Mouse (Mus musculus) G1E-ER4 (cell line): ENCODE results near the gene Nacc1. TPM values are rescaled to one million over a fixed set of nuclear protein-coding genes. Genes with fewer than 3 reads are reported as not detected.

Experiments
- GATA1 ChIP-seq: IDR thresholded peaks from one replicate; pipeline ENCODE4 v1.8.0; 2012; ENCODE audit warnings: low read length, inconsistent platforms
- polyA plus RNA-seq: library from polyadenylated mRNA; stranded (reverse); fragments of >175 nt; gene quantifications from 2 replicates; pipeline ENCODE4 v1.2.3, GENCODE M21; 2012

Nacc1 gene
- polyA plus RNA-seq: 187 and 191 TPM in 2 replicates

- no peak for TF ChIP-seq GATA1
Measured at GRCm38 (mm10) chr8:84687705-84688100, at the start of gene Nacc1. Gene Nacc1 (minus strand): TSS chr8:84687862.

DNA sequence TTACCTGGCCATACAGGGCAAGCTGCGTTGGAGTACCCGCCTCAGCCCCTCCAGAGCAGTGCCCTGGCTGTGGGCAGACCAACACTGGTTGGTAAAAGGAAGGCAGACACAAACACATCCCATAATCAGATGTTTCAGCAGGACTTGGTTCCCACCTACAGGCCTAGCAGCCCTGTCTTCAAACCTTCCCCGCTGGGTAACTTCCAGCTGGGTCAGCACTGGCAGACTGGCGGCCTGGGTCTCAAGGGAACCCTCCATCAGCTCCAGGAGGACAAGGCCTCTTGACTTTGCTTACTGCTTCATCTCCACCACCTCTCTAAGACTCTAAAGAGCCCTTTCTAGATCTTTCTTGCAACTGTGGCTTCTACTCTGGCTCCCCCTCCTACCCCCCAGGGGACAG lies 48.9 kb upstream of the Nacc1 start:
- no peak for TF ChIP-seq GATA1

- TF ChIP-seq GATA1: no peak
Measured at GRCm38 (mm10) chr8:84735597-84735996, 47.9 kb upstream of the Nacc1 start.

GRCm38 (mm10) chr8:84734680-84735079 lies 47.0 kb upstream of the Nacc1 start:
- TF ChIP-seq GATA1: no peak

- TF ChIP-seq GATA1: no peak
Measured at GRCm38 (mm10) chr8:84733959-84734358, 46.3 kb upstream of the Nacc1 start.

- no peak for TF ChIP-seq GATA1
Measured at GRCm38 (mm10) chr8:84732996-84733395, 45.3 kb upstream of the Nacc1 start.

- no peak for TF ChIP-seq GATA1
Measured at GRCm38 (mm10) chr8:84732545-84732944, 44.9 kb upstream of the Nacc1 start.

DNA sequence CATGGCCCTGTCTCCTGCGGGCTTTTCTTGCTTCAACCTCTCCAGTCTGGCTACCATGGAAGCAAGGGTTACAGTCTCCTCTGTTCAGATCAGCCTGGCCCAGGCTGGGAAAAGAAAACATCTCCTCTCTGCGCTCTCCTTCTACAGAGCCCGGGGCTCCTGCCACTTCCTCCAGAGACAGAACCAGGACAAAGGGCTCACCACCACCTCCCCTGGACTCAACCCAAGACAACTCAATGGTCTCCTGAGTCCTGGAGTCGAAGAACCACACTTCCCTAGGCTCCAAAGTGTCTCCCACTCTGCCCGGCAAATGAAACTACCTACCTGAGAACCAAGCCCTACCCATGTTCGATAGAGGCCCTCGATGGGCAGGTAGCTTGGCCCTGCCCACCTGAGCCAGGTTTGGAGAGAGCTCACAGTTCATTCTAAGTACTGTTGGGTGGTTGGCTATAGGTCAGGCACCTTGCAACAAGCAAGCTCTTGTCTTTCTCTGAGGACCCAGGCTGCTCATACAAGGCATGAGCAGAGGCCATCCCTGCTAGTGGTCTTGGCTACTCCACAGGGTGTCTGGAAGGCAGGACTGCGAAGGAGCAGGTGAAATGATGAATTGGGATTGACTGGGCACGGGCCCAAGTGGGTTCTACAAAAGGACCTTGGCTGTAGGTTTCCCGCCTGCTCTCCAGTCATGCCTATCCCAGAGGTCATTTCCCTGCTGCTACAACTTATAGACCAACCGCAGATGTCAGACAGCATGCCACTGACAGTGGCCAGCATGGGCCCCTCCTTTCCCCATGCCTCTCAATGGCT lies 43.9 kb upstream of the Nacc1 start:
- no peak for TF ChIP-seq GATA1

- peak; percentile 92 for TF ChIP-seq GATA1
Measured at GRCm38 (mm10) chr8:84730541-84731370, 43.1 kb upstream of the Nacc1 start.

DNA sequence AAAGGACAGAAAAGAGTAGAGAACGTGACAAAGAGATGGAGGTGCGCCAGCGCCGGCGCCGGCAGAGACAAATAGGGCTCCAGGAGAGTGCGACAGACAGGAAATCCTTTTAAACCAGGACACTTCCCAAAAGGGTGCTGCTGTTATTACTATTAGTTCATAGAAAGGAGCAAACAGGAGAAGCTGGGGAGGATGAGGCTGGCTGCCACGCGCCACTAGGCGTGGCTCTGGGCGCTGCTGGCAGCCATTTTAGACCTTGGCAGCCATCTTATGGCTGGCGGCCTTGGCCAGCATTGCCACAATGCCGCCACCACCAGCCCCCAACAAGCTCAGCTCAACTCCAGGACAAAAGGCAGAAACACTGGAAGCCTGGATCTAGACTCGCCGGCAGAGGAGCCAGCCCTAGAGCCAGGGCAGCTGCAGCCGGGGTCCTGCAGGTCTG lies 42.3 kb upstream of the Nacc1 start:
- TF ChIP-seq GATA1: no peak

DNA sequence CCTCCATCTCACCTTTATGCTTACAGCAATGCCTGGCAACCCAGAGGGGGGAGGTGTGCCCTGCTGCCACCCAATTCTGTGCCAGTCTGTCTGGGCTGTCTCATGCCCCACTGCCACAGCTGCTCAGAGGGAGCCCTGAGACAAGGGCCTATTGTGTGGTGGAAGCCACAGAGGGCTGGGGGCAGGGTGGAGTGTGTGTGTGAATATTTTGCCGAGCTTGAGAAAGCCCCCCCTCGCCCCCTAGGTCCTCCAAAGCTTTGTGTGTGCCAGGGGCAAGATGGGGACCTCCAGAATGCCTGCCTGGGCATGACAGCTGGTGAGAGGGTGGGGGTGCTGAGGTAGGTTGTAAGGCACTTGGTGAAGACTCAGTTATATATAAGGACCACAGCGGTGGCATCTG lies 40.8 kb upstream of the Nacc1 start:
- no peak for TF ChIP-seq GATA1

GRCm38 (mm10) chr8:84725941-84726259 lies 38.2 kb upstream of the Nacc1 start:
- TF ChIP-seq GATA1: no peak

DNA sequence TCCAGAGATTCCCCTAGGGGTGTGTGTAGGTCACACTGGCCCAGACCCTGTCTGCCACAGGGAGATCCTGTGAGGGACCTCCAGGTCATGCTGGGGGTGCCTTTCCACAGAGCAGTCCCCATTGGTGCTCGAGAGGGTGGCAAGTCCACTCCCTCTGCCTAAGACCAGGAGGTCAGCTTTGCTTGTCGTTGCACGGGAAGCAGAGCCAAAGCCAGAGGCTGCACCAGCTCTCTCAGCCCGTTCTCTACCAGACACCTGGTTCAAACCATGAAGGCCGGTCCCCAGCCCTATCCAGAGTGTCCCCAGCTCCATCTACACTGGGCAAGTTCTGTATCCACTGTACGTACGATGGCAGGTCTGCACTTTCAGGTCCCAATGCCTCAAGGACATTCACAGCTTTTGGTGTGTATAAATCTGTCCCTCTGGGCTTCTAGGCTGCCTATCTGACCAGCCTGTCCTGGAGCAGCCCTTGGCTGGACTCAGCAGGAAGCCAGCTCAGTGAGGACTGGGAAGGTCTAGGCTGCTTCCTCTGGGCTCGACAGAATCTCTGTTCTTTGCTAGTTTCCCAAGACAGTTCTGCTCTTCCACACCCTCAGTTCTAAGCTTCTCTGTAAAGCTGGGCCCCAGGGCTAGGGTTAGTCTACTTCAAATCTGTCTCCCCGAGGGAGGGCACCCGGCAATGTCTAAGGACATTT lies 37.7 kb upstream of the Nacc1 start:
- no peak for TF ChIP-seq GATA1

DNA sequence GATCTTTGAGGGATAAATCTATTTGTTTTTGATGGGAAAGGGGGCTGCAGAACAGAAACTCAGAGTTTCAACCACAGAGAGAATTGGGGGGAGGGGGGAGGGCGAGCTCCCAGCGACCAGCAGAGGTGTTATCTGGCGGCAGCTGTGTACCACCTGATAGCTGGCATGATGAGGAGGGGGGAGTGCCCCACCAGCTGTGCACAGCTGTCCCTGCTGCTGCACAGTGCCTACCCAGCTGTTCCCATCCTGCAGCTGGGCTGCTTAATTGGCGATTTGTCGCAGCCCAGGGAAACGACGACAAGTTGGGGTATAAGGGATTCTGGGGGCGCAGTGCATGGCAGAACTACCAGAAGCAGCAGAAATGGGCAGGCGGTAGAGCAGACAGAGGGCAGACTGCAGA lies 37.0 kb upstream of the Nacc1 start:
- no peak for TF ChIP-seq GATA1

DNA sequence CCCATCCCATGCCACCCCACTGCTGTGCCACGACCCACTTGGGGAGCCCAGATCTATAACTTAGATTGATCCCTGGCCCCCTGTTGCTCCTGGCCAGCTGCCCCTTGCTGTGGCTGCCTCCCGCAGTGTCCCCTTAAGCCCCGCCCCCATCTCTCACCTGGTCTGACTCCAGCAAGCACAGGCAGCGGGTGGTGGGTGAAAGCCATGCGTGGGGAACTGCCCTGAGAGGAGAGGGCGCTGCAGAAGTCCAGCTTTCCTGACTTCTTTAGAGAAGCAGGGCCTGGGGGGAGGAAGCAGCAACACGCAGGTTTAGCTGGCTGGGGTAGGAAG lies 35.9 kb upstream of the Nacc1 start:
- no peak for TF ChIP-seq GATA1

DNA sequence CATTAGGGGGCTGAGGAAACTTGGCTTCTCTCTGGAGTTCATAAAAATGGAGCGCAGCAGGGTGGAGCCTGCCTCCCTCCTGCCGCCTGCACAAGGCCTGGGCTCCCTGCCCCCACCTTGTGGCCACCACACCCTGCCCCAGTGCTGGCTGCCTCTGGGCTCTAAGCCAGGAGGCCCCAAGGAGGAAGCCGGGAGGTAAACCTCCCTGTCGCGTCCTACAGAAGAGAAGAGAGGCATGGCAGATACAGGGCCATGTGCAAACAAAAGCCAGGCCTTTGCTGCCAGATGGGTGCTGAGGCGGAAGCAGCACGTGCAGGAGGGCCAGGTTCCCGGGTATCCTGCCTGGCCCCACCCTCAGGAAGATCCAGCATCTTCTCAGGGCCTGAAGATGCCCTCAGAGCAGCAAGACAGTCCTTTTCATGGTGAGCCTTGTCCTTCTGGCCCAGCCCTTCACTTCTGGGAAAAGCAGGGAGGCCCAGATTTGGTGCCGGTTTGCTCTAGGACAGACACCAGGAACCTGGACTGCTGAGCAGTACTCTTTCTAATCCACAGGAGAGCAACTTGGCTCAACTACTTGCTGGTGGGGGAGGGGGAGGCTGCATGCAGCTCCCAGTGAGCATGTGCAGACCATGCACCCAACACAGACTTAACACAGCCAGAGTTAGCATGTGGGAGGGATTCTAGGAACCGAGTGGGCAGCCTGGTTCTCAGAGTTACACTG lies 35.3 kb upstream of the Nacc1 start, which contains the start of gene G430095P16Rik:
Gene G430095P16Rik, plus strand, starts transcription at position 158 of the 721 bp plus-strand sequence.
- TF ChIP-seq GATA1: no peak
